Mouse (Mus musculus): Measurements from ENCODE around the gene Ccsap.
"Not testable (repeated sequence)": the region's sequence is repeated elsewhere in the genome, so short reads cannot be mapped to it uniquely, and the experiment has no call there.

Gene Ccsap

DNA sequence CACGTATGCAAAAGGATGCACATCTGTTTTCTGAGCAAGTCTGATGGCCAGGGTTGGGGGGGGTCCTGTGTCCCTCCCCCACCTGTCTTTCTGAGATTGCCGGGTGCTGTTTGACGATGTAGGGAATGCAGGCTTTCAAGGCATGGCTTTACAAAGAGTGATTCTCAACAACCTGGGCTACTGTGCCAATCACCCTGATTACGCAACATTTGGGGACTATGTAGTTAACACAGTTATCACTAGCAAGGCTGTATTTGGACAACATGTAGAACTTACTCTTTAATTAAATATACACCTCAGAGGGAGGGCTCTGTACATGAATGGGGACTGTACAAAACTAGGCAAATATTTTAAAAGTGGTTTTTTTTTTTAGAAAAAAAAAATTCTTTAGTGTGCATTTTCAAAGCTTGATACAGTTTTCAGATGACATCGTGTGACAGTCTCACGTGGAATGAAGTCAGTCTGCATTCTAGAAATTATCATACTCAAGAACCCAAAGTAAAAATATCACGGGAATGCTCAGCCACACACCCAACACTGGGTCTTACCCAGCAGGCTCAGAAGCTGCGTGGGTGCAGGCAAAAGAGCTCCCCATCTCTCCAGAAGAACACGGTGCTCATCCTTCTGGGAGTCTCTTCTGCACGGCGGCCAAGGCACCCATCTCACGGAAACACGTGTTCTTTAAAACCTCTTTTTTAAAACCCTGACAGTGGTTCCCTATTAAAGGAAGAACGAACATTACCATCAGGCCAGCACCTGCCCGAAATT is 19.2 kb downstream of the Ccsap start:
- in situ Hi-C loops (cut with MboI; ENCODE audit: low sequenced_read_pairs): no loop called here

- in situ Hi-C loops (cut with MboI; ENCODE audit: low sequenced_read_pairs): no loop called here
These were observed 21.5 kb downstream of the Ccsap start for GRCm38 (mm10) chr8:123838496-123838895.

- in situ Hi-C loops (cut with MboI; ENCODE audit: low sequenced_read_pairs): no loop called here
These were observed 23.7 kb downstream of the Ccsap start for GRCm38 (mm10) chr8:123836354-123836753.

DNA sequence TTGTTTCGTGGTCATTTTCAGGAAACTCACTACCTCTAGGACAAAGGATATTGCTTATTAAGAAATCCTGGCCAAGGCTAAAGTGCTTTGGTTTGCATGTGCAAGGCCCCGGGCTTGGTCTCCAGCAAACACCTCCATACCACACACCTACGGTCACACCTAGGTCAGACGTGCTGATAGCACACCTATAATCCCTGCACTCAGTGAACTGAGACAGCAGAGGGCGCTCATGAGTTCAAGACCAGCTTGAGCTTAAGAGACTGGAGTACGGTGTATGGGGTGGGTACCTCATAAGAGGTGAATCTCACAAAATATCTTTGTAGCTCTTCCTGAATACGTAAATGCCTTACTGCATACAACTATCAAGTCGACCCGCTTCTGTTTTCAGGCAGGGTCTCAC is 24.6 kb downstream of the Ccsap start:
- in situ Hi-C loops (cut with MboI; ENCODE audit: low sequenced_read_pairs): no loop called here

DNA sequence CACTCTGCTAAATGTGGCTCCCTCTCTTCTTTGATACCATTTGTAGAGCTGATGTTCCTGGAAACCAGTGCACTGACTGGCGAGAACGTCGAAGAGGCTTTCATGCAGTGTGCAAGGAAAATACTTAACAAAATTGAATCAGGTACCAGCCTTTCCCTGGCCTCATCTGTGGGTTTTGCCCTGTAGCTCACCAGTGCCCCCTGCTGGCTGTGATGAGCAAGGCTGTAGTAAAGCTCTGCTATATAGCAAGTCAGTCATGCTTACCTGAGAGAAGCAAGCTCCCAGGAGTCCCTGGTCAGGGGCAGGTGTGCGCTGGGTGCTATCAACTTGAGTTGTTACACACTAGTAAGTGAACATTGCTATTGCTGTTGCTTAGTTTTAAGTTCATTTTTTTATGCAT is 27.3 kb downstream of the Ccsap start:
- in situ Hi-C loops (cut with MboI; ENCODE audit: low sequenced_read_pairs): no loop called here

GRCm38 (mm10) chr8:123827523-123827922 is 32.5 kb downstream of the Ccsap start:
- in situ Hi-C loops (cut with MboI; ENCODE audit: low sequenced_read_pairs): no loop called here

- in situ Hi-C loops (cut with MboI; ENCODE audit: low sequenced_read_pairs): no loop called here
These were observed 33.3 kb downstream of the Ccsap start for GRCm38 (mm10) chr8:123826758-123827157.

GRCm38 (mm10) chr8:123826001-123826400 is 34.0 kb downstream of the Ccsap start:
- in situ Hi-C loops (cut with MboI; ENCODE audit: low sequenced_read_pairs): no loop called here

DNA sequence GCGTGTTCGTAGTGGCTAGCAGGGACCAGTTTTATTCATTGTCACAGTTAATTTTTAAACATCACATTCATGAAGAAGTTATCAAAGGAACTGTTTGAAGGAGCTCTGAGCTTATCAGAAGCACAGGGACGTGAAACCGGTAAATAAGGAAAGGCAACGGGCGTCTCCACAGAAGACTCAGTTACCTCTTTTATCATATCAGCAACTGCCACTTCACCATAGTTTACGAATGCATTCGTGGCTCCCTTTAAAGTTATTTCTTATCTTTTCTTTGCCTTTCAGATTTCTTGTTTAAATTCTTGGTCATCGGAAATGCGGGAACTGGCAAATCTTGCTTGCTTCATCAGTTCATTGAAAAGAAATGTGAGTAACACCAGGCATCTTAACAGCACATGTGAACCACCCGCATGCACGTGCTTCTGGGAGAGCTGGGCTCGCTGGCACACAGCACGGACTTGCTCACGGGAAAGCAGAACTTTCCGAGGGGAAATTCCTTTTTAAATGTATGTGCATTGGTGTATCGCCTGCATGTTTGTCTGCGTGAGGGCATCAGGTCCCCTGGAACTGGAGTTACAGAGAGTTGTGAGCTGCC is 36.4 kb downstream of the Ccsap start:
- in situ Hi-C loops (cut with MboI; ENCODE audit: low sequenced_read_pairs): no loop called here

- in situ Hi-C loops (cut with MboI; ENCODE audit: low sequenced_read_pairs): no loop called here
These were observed 36.9 kb downstream of the Ccsap start for GRCm38 (mm10) chr8:123823111-123823510.

- in situ Hi-C loops (cut with MboI; ENCODE audit: low sequenced_read_pairs): no loop called here
These were observed 39.2 kb downstream of the Ccsap start for GRCm38 (mm10) chr8:123820780-123821179.

DNA sequence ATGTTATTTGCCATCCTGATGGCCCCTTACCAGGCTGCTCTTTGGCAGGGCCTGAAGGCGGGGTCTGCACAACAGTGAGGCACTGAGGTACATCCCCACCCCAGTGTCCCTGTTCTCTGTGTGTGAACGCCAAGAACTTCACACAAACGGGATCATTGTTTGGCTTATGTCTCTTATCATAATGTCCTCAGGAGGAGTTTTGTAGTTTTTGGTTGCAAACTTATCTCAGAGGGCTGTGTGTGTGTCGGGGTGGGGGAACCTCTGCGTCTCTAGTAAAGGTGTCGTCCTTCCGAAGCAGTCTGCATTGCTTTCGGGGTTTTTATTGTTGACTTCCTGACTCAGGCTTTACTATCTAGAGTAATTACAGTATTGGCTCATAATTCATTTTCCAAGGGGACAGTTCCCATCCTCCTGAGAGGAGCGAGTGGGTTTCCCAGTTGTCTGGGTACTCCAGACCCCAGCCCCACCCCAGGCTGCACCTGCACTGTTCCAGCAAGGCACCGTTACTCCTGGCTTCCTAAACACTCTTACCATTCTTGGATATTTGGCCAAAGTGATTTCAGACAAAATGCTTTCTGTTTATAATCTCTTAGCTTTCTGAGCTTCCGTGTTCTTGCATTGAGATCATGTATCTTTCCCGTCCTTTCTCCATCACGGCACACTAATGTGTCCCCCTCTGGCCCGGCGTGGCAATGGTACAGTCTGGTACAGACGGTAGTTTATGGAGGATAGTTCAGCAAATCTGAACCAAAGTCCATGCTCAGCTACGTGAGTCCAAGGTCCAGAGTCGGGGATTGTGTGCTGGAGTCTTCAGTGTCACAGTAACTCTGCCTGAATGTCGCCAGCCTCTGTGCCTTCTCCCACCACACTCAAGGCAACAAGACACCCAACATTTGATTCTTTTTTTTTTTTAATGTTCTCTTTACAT is 40.1 kb downstream of the Ccsap start:
- in situ Hi-C loops (cut with MboI; ENCODE audit: low sequenced_read_pairs): no loop called here

DNA sequence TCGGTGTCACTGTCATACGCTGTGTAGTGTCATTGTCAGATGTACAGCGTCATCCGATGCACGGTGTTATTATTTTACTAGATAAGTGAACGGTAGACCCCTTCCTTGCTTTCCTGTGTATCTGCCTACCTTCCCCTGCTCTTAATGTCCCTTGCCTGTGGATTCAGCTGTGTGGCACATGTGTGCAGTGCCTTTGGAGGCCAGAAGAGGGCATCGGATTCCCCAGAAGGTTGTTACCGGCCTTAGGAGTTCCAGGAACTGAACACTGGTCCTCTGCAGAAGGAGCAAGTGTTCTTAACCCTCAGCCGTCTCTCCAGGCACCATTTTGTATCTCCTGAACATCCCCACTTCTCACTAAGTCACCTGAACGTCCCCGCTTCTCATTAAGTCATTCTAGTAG is 42.3 kb downstream of the Ccsap start:
- in situ Hi-C loops (cut with MboI; ENCODE audit: low sequenced_read_pairs): no loop called here

GRCm38 (mm10) chr8:123816939-123817338 is 43.1 kb downstream of the Ccsap start:
- in situ Hi-C loops (cut with MboI; ENCODE audit: low sequenced_read_pairs): no loop called here

GRCm38 (mm10) chr8:123815325-123815724 is 44.7 kb downstream of the Ccsap start:
- in situ Hi-C loops (cut with MboI; ENCODE audit: low sequenced_read_pairs): no loop called here

- in situ Hi-C loops (cut with MboI; ENCODE audit: low sequenced_read_pairs): no loop called here
These were observed 46.1 kb downstream of the Ccsap start for GRCm38 (mm10) chr8:123813892-123814266.

DNA sequence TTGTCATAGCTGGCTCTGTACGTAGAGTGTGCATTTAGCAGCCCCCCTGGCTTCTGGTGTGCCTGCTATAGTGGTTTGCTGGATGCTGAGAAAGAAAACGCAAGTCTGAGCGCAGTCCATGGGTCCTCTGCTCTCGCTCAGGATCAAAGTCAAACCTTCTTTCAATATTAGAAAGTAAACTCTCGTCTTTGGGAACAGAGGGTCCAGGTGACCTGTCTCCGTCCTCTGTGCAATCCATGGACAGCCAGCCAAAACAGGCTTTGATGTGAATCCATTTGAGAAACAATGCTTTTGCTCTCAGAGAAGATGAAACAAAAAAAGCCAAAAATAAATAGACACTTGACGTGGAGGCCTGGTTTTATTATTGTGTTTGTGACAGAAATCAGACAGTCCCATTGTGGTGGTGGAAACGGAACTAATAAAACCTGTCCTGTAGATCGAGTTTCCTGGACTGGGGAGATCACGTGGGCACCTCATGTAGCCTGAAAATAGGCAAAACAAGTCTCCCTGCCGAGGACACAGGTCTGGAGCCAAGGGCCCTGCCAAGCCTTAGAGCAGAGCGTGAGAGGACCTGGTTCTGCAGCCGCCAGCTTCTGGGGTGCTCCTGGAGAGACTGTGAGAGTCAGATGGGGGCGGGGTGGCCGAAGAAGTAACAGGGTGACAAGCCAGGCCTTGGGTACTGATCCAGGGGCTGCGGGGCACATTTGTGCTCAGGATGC is 46.7 kb downstream of the Ccsap start:
- in situ Hi-C loops (cut with MboI; ENCODE audit: low sequenced_read_pairs): no loop called here

DNA sequence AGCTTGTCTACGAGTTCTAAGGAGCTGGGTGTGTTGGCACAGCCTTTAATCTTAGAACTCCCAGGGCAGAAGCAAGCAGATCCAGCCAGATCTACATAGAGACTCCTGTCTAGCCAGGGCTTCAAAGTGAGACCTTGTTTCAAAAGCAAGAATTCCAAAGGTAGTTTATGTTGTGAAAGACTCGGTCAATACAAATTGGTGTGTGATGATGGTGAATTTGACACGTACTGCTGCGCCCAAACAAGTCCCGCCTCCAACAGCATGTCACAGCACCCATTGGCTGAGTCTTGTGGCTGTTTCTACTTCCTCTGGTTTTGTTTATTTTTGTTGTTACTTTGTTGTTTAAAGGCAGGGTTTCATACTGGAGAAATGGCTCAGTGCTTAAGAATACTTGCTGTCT is 47.8 kb downstream of the Ccsap start:
- in situ Hi-C loops (cut with MboI; ENCODE audit: low sequenced_read_pairs): no loop called here

DNA sequence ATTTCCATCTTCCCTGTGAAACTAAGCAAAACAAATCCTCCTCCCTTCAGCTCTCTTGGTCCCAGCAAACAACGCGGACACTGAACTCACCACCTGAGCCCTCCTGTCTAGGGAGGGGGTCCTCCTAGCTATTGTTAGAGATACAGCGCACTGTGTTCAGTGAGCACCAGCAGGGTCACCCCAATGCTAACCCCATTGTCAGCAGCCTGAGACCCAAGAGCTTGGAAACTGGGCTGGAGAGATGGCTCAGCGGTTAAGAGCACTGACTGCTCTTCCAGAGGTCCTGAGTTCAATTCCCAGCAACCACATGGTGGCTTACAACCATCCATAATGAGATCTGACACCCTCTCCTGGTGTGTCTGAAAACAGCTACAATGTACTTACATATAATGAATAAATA is 50.7 kb downstream of the Ccsap start:
- in situ Hi-C loops (cut with MboI; ENCODE audit: low sequenced_read_pairs): not testable (repeated sequence)

GRCm38 (mm10) chr8:123808671-123809070 is 51.3 kb downstream of the Ccsap start:
- in situ Hi-C loops (cut with MboI; ENCODE audit: low sequenced_read_pairs): no loop called here

All from CH12F3 (cell line).